Mouse (Mus musculus): ENCODE measurements around the gene Pde4d.

Gene Pde4d

DNA sequence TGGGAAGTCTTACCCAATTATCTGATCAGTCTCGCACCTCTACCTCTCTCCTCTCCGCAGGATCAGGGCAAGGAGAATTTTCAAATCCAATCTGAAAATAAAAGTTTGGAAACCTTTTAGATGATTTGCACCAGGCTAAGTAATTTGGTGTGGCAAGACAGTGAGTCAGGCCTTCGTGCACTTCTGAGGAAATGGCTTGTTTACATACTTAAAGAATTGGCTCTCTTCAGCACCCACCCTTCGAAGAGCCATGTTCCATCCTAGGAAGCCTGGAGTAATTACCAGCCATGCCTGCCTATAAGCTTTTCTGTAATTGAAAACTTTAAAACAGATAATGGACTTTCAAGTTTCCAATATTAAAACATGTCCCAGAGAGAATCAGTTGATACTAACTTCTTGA lies 1352.5 kb downstream of the Pde4d start:
- DNase-seq, result no peak

DNA sequence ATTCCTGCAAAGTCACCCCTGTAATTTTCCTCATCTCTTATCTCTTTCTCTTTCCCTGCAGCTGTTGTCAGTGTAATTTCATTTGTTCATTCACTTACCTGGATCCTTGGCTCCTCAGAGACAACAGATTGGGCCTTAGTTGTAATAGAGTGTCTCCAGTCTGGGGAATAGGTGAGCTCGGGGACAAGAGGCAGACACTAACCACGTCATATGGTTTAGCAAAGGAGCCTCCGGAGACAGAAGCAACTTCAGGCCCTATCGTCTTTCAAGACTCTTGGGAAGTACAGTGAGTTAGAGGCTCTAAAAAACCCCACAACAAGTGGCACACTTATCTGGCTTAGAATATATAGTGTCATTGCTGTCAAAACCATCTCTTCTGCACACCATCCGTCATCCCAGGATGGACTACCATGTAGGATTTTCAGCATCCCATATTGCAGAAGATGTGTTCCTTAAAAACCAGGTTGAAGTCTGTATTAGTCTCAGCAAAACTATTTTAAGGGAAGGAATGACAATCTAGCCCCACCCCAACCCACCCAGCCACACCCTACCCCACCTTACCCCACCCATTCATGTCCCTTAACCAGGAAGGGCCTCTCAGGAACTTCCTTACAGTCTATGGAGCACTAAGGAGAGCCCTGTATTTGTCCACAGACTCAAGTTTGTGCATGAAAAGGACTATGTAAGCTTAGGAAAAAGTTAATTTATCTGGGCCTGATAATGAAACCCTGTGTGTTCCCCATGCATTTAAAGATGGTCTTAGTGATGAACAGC lies 1356.6 kb downstream of the Pde4d start:
- DNase-seq, result no peak

DNA sequence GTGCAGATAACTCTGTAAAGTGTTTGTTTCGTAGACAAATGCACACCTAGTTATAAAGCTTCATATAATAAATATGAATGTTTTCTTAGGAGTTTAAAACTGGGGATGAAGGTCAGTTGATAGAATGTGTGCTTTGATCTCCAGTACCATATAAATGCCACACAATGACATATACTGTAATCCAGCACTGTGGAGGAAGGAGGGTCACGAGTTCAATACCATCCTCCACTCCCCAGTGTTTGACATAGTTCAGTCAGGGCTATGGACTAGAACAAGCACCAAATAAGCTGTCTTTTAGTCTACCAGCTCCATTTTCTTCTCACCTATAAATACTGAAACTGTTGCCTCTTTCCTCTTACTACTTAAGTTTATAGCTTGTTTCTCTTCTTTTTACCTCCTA lies 1357.3 kb downstream of the Pde4d start:
- DNase-seq, result no peak

DNA sequence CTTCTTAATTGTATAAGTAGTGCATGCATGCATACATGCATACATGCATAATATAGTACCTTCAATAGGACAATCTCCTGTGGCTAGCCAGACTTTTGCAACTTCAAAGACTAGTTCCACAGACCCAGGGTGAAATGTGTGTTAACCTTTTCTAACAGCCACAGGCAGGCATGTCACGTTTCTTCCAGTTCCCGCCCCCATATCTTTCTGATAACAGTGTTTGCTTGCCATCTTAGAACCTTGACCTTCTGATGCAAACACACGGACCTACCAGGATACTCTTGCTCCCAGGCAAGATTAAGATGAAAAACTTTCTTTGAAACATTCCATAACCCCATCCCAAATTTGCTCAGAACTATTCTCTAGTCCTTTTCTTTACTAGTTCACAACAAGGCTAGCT lies 1357.7 kb downstream of the Pde4d start:
- DNase-seq, result no peak

DNA sequence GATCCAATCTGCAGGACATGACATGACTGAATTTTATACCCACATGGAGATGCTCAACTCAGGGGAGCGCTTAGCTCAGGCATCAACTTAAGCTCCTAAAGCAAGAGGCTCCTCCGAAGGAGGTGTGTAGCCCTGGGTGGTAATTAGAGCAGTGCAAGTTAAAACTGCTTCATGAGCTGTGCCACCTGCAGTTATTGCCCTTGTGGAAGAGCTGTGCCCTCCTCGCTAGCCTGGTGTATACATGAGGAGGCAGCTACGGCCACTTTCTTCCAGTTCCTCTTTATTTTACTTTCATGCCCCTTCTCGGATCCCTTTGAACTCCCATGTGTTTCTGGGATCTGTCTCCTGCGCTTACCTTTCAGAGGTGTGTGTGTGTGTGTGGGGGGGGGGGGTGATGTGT lies 1358.3 kb downstream of the Pde4d start:
- no peak for DNase-seq

DNA sequence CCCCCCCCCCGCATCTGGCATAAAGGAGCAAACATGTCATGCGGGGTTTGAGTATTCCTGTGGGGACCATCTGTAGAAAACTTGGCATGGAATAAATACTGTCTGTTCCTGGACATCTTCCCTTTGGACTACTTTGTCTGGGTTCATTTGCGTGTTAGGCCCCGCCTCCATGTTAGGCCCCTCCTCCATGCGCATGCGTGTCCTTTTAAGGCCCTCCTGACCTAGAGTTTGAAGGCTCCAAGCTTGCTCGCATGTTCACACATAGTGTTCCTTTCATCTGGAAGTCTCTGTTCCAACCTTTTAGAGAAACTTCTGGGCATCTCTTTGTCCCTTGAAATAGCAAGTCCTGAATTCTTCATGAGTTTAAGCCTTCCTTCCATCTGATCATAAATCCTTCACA lies 1359.2 kb downstream of the Pde4d start:
- no peak for DNase-seq

DNA sequence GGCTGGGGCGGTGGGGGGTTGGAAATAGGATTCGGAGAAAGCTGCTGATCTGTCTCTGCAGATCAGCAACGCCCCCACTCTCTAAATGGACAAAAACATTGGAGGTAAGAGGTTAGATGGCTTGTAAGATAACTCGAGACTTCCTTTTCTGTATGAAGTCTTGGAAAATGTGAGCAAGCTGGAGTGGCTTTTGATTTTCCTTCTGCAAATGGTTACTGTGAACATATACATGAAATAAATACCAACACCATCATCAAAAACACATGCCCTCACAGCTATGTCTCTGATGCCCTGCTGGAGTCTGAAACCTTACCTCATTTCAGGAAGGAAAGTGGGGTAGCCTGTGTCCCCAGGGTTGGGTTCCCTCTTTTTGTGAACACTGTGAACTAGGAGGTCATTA lies 1359.9 kb downstream of the Pde4d start:
- DNase-seq, result no peak

DNA sequence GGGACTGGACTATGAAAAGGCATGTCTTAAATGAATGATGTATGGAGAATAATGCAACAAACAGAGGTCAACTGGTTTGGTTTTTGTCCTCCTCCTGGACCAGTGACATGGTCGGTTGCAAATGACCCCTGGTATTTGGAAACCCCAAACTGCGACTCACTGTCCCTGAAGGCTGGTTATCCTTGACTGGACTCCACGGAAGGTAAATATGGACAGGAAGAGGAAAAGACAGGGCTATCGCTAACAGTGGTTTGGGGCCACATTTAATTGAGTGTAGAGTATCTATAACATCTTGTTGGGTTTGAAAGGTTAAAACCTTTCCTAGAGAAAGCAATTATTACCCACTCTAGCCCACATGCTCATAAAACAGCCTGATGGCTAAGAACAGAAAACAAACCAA lies 1364.2 kb downstream of the Pde4d start:
- DNase-seq, result no peak

DNA sequence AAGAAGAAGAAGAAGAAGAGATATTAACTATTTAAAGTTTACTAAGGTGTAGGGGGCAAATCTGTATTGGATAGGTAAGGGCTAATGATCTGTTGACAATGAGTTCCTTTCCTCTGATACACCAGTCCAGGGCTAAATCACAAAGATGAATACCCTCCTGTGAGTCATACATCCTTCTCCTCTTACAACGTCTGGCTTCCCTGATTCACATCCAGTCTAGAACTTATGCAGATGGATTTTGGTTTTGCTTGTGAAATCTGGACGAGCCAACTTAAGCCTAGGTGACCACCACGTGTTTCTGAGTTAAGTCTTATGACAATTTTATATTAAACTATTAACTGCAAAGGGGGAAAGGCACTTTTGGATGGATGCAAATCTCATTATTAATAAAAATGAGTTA lies 1369.3 kb downstream of the Pde4d start:
- no peak for DNase-seq

DNA sequence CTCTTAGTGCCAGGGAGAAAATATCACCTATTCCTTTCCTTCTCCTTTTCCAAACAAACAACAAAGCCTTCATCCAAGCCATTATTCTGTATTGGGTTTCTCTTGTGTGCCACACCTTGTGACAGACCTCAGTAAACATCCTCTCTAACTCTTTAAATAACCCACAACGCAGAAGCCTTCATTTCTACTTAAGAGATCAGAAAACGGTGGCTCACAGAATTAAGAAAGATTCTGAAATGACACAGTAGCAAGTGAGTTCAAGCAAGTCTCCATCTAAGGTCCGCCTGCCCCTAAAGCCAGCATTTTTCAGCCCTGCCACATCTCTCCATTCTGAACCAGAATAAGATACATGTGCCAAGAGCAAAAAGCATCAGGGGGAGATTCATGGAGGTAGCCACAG lies 1370.4 kb downstream of the Pde4d start:
- no peak for DNase-seq

DNA sequence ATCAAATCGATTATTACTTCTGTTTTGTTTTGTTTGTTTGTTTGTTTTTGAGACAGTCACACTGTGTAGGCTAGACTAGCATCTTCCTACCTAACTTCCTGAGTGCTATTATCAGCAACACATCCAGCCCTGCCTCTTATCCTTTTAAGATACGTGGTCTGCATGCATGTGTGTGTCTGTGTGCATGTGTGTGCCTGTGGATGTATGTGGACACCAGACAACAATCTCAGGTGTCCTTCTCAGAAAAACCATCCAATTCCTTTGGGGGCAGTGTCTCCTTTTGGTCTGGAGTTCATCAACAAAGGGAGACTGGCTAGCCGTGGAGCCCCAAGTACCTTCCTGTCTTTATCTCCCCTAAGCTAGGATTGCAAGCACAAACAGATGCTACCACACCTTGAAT lies 1371.1 kb downstream of the Pde4d start:
- no peak for DNase-seq

DNA sequence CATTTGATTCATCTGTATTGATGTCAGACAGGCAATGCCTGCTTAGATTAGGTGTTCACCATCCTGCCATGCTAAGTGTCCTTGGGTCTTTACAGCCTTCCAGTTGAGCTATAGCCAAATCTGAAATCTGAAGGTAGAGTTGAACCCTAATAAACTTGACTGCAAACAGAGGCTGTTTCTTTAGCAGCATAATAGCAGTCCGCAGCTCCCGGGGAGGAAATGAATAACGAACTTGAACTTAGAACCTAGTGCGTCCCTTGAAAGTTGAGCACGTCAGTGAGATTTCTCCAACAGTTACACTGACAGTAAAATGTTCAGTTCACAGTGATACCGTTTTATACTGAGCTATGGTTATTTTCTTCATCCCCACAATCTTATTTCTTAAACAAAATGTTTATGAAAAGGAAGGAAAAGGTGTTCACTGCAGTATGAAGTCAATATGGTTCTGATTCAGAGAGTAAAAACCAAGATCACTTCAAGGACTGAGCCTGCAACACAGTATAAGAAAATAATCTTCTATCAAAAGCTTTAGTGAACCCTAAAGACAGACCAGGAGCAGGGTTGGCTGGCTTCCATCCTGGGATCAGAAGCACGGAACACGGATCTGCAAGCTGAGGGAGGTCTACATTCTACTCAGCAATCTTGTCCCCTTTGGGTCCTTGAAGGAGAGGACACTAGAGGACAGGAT lies 1372.1 kb downstream of the Pde4d start:
- peak; percentile 17 for DNase-seq

DNA sequence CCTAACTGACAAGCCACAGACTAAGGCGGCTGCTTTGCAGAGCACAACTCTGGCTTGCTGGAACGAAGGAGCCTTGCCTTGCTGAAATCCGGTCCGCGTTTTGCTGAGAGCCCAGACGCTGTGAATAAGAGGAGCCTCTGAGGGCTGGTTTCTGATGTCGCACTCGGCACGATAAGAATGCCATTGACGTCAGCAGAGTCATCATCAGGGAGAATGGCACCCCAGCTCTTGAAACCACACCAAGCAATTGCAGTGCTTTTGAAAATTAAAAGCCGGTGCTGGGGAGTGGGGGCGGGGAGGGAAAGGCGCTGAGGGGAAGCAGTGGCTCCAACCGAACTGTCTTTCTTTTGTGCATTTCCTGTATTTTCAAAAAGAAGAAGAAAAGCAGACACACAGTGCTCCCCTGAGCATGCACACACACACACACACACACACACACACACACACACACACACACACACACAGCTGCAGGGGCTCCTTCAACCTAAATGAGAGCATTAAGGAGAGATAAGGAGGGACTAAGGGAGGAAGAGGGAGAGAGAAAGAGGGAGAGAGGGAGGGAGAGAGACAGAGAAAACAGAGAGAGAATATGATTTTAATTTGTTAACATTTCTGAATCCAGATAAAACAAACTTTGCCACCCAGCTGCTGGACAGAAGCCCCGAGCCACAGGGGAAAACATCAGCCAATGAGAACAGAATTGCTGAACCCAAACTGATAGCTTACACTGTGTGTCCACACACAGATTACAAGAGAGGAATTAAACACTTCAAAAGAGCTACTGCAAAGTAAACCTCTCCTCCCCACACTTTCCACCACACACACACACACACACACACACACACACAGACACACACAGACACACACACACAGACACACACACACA lies 1372.9 kb downstream of the Pde4d start:
- peak; percentile 97 for DNase-seq

DNA sequence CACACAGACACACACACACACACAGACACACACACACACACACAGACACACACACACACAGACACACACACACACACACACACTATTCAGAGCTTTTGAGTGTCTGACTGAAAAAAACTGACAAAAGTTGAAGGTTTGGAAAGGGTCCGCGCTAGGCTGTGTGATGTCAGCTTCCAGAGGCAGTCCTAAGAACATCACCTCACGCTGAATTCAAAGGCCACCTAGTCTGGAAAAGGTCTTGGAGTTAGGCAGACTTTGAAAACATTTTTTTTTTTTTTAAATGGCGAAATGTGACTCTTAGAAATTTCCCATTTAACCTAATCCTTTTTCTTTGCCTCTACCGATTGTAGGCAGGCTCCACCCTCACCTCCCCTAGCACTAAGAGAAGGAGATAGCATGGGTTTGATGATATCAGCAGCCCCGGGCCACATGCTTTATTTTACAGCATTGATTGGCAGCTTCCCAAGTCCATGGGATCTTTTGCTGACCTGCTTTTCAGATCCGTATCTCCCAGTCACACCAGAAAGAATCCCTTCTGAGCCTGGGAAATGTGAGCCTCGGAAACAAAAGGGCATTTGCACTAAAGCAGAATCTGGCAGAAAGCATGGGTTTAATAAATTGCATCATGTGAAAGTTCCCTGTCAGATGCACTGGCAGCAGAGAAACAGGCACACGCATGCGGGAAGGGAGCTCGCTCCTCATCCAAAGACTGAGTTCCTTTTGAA lies 1373.7 kb downstream of the Pde4d start:
- DNase-seq, result peak; percentile 63

DNA sequence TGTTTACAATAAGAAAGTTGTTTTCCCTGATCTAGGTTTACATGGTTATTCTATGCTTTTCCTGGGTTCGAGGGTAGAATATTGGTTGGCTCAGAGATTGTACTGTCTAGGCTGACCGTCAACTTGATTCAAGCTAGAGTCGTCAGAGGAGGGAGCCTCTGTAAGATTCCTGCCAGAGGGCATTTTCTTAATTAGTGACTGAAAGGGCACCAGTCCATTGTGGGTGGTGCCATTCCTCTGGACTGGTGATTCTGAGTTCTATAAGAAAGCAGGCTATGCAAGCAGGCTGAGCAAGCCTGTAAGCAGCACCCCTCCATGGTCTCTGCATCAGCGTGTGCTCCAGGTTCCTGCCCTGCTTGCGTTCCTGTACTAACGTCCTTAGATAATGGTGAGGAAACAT lies 1376.1 kb downstream of the Pde4d start:
- DNase-seq, result no peak

DNA sequence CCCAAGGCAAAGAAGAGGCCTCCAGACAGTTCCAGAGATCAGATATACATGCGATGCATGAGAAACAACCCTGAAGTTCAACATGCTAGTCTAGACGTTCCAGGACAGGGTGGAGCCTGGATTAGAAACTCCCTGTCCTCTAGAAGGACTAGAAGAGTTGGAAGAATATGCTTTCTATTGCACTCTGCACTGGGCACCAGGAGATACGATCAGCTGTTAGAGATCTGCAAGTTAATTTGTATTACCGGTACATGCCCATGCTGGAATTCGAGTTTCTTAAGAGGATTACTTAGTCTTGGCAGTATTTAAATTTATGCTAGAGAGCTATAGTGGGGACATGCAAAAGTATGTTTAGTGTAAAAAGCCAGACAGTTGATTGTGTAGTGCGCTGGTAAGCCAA lies 1377.6 kb downstream of the Pde4d start:
- no peak for DNase-seq

DNA sequence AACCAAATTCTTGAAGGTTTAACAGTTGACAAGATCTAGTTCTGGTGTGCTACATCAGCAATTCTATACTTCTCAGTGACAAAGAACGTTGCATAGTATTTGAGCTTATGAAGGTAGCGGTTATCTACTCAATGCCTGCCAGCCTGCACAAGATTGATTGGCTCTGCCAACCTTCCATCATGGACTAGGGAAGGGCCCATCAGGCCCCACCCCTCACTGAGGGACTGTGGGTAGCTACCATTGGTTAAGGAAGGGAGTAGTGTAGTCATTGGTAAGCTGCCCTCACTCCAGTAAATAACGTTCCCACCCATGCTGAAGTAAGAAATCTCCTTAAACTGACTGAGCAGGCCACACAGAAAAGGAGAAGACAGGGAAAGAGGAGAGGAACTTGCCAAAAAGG lies 1378.2 kb downstream of the Pde4d start:
- no peak for DNase-seq

DNA sequence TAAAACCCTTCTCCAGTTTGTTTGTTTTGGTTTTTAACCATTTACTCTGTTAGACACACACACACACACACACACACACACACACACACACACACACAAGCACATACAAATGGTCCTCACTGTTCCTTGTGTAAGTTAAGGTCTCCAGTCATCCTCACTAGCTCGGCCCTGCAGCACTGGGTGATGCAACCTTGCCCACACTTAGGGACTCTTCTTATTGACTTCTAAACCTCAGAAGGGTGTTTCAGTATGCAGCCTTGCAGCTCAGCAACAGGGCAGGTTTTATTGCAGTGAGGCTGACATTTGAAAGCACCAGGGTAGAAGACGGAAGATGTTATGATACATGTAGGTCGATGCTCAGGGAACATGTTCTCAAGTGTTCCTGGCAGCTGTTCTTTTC lies 1379.7 kb downstream of the Pde4d start:
- DNase-seq, result no peak

DNA sequence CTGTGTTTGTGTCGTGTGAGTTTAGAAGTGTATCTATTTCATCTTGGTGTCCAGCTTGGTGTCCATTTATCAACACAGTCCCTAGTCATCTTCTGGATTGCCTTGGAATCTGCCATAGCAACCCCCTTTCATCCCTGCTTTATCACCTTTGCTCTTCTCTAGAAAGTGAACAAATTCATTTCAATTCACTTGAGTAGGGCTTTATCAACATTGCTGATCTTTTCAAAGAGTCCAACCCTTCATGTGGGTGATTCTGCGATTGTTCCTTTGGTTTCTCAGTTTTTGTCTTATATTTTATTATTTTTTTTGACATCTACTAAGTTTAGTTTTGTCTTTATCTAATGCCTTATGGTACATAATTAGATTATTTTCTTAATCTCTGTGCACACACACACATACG lies 1385.2 kb downstream of the Pde4d start:
- DNase-seq, result no peak

DNA sequence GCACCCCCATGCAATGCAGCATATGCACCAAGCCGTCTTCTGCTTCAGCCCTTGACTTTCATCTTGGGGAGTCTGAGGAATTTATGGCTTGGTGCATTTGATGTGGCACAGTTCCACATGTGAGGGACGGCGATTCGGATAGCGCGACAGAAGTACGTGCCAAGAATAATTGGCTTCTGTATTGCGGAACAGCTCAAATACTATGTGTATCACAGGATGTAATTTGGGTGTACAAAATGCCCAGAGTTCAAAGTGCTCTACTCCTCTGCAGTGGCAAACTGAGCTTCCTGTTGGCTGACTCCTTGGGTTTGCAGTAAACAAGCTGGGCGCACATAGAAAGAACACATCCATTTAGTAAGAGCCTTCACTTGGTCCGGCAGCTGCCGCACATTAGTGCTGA lies 1387.7 kb downstream of the Pde4d start:
- no peak for DNase-seq

DNA sequence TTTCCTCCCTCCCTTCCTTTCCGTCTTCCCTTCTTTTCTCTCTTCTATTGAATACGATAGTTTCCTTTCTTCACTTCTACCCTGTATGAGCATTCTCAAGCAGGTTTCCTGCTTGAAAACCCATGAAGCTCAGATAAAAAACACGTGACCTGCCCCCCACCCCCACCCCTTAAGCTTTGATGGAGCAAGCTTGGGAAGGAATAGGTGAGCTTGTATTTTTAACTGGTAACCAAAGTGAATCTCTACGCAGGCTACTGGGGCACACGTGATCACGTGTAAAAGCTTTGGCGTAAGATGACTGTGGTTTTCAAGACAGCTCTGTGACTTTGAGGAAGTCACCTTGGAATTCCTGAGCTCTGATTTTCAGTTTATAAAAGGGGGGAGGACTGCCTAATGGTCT lies 1388.2 kb downstream of the Pde4d start:
- DNase-seq, result no peak

DNA sequence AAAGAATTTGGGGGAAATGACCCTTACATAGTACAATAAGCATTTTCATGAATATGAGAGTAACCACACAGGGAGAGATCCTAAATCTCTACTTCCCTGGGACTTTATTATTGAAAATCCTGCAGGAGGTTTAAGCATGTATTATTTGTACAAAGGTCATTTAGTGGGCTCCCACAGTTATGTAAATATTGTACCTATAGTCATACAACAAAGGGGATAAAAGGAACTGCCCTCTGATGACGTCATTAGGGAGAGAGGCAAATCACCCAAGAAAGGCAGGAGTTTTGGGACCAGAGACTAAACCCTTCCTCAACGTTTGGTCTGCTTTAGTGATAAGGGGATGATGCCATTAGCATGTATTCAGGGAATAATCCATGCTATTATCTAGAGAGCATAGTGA lies 1390.5 kb downstream of the Pde4d start:
- no peak for DNase-seq
